Mouse (Mus musculus): ENCODE results near the gene Col23a1.

DNA sequence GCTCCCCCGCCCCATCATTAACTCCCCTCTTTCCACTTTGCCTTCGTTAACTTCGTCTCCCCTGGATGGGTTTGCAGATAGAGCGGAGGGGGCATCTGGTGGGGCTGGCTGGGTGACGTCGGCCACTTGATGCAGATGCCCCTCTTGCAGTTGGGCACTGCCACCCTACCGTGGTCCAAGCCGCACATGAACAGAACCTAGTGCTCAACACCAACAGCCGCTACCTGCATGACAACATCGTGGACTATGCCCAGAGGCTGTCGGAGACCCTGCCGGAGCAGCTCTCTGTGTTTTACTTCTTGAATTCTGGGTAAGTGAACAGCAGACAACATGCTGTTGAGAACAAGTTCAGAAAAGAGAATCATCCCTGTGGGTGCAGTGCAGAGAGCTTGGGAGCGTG is 296.7 kb downstream of the Col23a1 start:
- TF ChIP-seq CTCF (IDR thresholded peaks at IDR 0.05) (no peak), POLR2A (IDR thresholded peaks at IDR 0.05; ENCODE audit: insufficient read depth, low read depth, low read length) (no peak), EP300 (IDR thresholded peaks at IDR 0.05; ENCODE audit: insufficient read depth, low read depth, low read length) (no peak)

Data from heart, adult 2 months (tissue).